Mouse (Mus musculus): Measurements from ENCODE around the gene Alox12.

GRCm38 (mm10) chr11:70227126-70227525 is 28.0 kb downstream of the Alox12 start:
- TF ChIP-seq EP300 (IDR thresholded peaks at IDR 0.05; ENCODE audit: low read depth) (no peak), CTCF (IDR thresholded peaks at IDR 0.05; ENCODE audit: low read depth) (no peak)
